Mouse (Mus musculus) megakaryocyte-erythroid progenitor cell, adult 5-6 weeks (primary cell): ENCODE measurements around the gene Zbtb41. TPM values are rescaled to one million over a fixed set of nuclear protein-coding genes. Genes with fewer than 3 reads are reported as not detected.
"Not testable (repeated sequence)": the region's sequence is repeated elsewhere in the genome, so short reads cannot be mapped to it uniquely, and the experiment has no call there.

Experiments
- ATAC-seq: replicated peaks from 2 replicates; pipeline ENCODE4 v1.8.0; 2016; ENCODE audit warnings: mild to moderate bottlenecking, inconsistent platforms; ENCODE audit not compliant: severe bottlenecking, poor library complexity, low FRiP score, low TSS enrichment
- total RNA-seq, 2 experiments: library from RNA; stranded (forward) in 1 of 2; stranded (reverse) in 1 of 2; fragments of 200-1000, 215-1000 nt in 1 of 2; fragments of >200 nt in 1 of 2; fragmentation: Nextera tagmentation in 1 of 2; gene quantifications; 2 replicates each; pipeline ENCODE4 v1.2.3; 2014 to 2017

Zbtb41 gene
- 12.6 and 13.3 TPM in 2 replicates for total RNA-seq (2014; fragmentation: Nextera tagmentation)
- 14.1 and 30.5 TPM in 2 replicates for total RNA-seq (2017)

- ATAC-seq, result peak; percentile 86
These were observed at the start of gene Zbtb41 for GRCm38 (mm10) chr1:139421875-139422791. TSS of gene Zbtb41 (plus strand) at chr1:139422288.

DNA sequence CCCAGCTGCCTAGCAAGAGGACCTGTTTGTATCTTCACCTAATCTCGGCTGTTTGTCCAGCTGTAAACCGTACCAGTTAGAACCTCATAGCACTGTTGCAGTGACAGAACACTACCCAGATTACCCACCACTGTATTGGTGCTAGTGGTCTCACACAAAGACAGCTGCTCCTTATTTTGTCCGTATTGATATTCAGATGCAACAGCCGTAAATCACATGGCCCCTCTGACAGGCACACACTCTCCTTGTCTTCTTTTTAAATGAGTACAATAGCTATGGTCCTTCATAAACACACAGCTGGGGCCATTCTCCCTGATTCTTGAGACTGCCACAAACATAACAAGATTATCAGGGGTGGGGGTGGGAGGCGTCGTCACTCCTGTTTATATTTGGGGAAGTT is 46.2 kb upstream of the Zbtb41 start:
- no peak for ATAC-seq

DNA sequence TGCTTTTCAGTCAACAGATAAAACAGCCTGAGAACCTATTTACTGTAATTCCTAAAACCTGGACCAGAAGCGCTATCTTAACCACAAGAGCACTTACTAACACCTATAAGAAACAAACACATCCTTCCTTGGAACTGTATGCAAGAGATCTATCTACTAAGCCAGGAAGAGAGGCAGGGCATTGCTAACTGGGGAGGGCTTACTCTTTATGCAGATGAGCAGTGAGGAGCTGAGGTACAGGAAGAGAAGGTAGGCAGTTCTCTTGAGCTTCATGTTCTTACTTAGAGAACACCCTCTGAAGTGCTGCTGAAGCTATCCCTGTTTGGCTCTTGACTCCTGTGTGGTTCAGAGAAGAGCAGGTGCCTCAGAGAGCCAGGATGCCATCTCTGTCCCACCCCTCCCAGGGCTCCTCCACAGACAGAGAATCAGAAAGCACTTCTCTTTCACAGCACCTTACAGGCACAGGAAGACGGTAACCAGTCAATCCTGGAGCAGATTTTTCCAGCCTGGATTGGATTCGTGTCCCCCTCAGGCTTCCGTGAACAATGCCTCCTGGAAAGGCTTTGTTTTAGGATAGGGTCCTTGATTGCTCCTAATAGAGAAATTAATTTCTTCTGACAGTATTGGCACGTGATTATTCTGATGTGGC is 45.3 kb upstream of the Zbtb41 start, which contains the start of gene Crb1:
Gene Crb1, minus strand, starts transcription at position 463 of the 649 bp plus-strand sequence.
- no peak; the same call in 1 of the 2 replicates for ATAC-seq

GRCm38 (mm10) chr1:139378861-139379620 is 43.0 kb upstream of the Zbtb41 start:
- ATAC-seq, result no peak

GRCm38 (mm10) chr1:139379621-139379984 is 42.5 kb upstream of the Zbtb41 start:
- ATAC-seq, result no peak; the same call in 1 of the 2 replicates

GRCm38 (mm10) chr1:139391747-139392146 is 30.3 kb upstream of the Zbtb41 start:
- no peak for ATAC-seq

DNA sequence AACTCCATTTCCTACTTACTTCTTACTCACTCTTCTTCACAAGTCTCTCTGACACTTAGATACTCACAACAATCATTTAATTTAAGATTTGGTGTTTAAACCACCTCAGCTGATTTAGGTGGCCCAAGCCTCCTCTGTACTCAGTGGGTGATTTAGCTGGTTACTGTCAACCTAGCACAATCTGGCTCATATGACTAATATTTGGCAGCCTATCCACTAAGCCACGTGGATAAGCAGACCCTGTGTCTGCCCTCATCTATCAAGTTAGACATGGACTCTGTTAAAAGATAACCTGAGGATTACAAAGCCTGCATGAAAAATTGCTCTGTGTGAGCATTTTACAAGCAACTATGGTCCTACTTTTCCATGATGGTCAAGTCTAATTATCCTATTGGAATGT is 25.5 kb upstream of the Zbtb41 start:
- no peak for ATAC-seq

- no peak for ATAC-seq
These were observed 16.3 kb upstream of the Zbtb41 start for GRCm38 (mm10) chr1:139405766-139406165.

- ATAC-seq, result no peak
These were observed 14.4 kb upstream of the Zbtb41 start for GRCm38 (mm10) chr1:139407701-139408100.

DNA sequence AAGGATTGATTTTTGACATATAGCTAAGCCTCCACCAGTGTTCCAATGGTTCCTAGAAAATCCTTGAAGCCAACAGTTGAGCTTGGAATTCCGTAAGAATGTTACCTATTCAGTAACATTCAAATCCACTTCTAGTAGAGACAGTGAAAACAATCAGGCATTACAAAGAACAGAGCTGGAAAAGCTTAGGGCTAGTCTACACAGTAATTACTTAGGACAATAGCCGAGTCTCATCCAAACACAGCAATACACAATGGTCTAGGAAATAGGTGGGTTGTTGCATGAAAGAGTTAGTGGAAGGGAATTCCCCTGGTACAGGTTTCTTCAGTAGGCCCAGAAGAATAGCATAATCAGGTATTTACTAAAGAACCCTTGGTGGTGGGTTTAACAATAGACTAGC is 9.7 kb upstream of the Zbtb41 start:
- not testable (repeated sequence) for ATAC-seq

- ATAC-seq, result no peak
These were observed 8.6 kb upstream of the Zbtb41 start for GRCm38 (mm10) chr1:139413465-139413864.

DNA sequence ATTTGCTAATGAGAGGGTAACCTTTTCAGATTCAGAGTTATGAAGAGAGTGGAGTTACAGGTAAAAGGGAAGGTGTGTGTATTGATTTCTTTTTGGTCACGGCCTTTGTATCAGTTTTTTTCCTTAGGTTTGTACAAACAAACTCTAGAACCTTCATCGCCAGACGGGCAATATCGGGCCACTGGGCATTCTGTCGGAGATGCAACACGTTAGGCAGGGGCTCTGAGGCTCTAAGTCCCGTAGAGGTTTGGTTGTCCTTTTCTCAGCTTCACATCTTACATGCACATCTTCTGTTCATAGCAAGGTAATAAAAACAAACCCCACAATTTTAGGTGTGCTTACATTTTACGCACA is 590 bp upstream of the Zbtb41 start:
- ATAC-seq, result peak; percentile 47

DNA sequence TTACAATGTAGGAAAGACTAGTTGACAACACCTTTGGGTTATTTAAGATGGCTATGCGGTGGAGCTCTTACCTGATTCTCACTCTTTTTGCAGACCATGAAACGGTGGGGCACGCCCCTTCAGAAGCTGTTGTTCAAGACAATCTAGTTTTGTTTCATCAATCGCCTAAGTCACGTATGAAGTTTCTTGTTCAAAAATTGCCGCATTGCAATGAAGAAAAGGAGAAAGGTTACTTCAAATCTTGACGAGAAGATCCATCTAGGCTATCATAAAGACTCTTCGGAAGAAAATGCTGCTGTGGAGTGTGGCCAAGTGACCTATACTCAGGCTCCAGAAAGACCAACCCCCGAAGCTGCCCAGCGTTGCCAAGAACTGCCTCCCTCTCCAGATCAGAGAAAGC is 853 bp downstream of the Zbtb41 start:
- peak; percentile 50 for ATAC-seq

- no peak for ATAC-seq
These were observed 1.8 kb downstream of the Zbtb41 start for GRCm38 (mm10) chr1:139423931-139424330.

GRCm38 (mm10) chr1:139425006-139425405 is 2.9 kb downstream of the Zbtb41 start:
- ATAC-seq, result no peak

DNA sequence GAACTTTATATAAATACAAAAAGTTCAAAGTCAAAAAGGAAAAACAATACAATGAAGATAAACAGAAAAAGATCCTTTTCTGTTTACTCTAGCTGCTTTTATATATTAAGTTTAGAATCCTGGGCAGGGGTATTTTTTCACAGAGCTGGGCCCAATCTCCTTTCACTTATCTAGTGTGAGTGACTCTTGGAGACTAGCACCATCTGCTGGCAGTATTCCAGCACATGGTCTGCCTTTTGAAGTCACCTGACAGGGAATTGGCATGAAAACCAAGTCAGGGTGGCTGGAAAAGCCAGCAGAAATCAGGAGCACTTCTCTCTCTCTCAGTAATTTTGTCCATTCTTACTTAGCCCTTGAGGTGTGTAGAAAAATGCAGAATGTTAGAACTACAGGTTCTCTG is 16.3 kb downstream of the Zbtb41 start:
- no peak for ATAC-seq

DNA sequence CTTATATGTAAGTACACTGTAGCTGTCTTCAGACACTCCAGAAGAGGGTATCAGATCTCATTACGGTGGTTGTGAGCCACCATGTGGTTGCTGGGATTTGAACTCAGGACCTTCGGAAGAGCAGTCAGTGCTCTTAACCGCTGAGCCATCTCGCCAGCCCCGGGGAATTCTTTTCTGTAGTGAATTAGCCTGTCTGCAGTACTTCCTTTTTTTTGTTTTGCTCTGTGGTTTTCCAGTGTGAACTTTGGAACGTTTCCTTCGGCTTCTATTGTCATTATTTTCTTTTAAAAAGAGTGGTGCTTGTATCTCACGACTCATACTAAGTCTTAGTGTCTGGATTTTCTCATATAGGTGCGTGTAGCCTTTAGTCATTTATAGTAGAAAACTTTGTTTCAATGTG is 21.0 kb downstream of the Zbtb41 start:
- not testable (repeated sequence) for ATAC-seq

- ATAC-seq, result peak; percentile 98
These were observed 32.5 kb downstream of the Zbtb41 start, which contains the start of gene Aspm for GRCm38 (mm10) chr1:139454340-139455225. TSS of gene Aspm (plus strand) at chr1:139454772.
